Mouse (Mus musculus): ENCODE results near the gene Zfp697.

Gene Zfp697

DNA sequence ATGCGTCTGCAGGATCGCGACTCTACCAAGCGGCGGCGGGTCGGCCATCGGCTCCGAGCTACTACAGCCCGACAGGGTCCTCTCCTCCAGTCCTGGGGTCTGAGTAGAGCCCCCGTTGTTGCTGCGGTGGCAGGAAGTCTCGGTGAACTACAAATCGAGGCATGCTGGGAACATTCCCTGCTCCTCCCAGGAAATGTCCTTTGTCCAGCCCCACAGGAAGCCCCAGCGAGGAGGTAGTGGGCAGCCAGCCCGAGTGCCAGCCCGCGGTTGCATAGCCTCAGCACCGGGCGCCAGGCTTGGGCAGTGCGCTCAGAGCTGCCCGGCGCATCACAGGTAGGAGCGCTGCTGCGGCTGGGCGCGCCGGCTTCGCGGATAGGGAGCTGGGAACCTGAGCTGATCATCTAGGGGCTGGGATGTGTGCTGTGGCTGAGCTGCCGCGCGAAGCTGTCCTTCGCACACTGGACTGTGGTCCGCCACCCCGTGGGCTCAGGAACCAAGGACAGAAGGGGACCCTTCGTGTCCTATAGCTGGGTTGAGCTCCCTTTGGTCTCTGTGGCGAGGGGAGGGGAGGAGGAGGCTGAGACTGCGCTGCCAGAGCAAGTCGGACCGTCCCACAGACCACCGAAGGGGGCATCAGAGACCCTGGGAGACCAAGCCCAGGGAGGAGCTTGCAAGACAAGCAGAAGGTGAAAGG lies at the start of gene Zfp697:
TSS of gene Zfp697 (plus strand) at position 216 of the 694 bp plus-strand sequence.
- DNase-seq, result peak; percentile 81

DNA sequence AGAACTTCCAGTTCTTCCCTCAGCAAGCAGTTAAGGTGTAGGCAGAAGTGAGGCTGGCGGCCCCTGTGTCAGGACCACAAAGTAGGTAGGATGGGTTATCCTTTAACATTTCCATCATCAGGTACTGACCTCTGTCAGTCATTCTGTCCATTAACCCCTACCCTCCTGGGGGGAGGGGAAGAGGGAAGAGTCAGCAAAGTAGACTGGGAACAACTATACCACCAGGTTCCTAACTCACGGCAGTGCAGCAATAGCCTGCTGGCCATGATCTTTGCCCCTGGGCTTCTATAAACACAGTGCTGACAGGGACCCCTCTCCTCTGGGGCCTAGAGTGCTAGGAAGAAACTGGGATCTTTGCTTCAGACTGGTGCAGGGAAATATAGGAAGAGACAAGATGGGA lies 48.3 kb upstream of the Zfp697 start:
- DNase-seq, result no peak

DNA sequence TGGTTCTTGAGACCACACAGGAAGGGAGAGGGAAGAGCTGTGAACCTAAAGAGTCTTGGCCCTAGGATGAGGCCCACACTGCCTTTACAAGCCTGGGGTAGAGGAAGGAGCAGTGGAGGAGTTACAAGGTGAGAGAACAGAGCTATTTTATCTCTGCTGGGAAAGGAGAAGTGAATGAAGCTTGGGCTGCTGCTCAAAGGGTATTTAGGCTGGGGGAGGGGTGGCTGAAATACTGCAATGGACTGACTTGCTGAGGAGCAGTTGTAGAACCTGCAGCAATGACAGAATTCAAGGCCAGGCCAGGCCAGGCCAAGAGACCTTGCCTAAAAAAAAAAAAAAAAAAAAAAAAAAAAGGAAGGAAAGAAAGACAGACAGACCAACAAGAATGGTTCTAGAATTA lies 46.9 kb upstream of the Zfp697 start:
- no peak for DNase-seq

DNA sequence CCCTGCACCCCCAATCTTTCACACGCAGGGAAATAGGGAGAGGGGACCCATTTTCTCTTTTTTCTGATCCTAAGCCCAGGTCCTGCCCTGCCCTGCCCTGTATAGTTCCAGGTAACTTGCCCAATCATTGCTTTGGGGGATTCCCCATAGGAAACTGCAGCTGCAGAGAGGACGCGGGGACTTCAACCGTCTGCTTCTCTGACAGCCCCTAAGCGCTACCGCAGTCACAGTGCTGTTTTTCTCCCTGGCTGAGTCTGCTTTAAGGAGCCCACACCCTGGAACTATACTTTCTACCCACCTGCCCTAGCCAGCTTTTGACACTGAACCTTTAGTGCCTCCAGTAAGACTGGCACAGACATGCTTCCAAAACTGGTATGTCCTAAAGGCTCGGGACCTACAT lies 46.4 kb upstream of the Zfp697 start:
- DNase-seq, result no peak

DNA sequence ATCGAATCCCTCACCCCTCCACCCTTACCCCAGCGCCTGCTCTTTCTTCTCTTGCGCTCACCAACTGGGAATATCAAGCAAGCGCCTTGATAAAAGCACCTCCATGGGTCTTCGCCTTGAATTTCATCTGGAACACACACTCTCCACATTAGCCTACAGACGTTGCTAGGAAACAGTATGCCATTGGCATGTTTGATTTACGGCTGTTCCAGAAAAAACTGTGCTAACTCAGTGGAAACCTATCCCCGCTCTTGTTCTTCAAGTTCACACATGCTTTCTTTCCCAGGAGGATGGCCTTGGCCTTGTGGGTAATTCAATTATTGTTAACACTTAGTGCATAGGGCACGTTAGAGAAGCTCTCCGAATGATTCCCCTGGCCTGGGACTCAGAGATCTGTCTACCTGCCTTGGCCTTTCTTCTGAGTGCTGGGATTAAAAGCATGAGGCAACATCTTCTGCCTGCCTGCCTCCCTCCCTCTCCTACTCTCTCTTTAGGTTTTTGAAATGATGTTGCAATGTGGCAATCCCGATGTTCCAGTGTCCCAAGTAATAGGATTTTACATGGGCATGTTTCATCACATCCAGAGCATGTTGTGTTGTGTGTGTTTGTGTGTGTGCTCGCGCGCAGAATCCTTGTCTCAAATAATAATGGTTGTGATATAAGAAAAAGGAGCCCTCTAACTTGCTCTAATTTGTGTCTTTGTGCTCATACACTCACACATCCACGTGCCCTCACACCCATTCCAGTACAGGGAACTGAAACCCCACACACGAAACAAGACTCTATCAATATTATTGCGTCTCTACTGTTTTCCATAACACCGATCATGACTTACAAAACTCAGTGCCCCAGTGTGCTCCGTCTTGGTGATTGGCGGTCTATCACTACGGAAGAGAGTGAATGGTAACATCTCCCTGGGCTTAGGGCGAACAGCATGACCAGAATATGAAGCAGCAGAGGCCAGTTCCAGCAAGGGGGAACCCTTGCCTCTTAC lies 45.3 kb upstream of the Zfp697 start:
- no peak for DNase-seq

- DNase-seq, result peak; percentile 23
These were observed 43.6 kb upstream of the Zfp697 start for GRCm38 (mm10) chr3:98338584-98339041.

DNA sequence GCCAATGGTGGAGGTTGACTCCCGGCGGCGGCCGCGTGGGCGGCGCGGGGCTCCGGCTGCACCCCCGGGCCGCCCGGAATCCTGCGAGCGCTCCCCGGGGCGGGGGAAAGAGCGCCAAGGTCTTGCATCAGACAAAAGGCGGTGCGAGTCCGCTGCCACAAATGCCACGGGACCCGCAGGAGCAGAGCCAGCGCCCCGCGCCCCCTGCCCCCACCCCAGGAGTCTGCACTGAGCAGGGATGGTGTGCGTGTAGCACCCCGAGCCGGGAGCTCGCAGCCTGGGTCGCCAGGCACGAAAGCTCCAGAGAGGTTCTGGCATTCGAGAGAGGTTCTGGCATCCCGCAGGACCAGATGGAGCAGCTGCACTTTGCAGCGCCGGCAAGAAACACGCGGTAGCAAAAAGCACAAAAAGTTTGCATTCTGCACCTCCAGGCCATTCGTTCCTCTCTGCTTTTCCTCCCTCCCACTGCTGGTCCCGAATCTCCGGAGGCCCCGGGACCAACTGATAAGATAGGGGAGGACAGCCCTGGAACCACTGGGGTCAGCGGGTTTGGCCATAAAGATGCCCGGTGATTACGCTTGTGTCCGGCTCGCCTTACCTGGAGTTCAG lies 43.1 kb upstream of the Zfp697 start:
- DNase-seq, result peak; percentile 45

GRCm38 (mm10) chr3:98339706-98340109 lies 42.6 kb upstream of the Zfp697 start, which contains the start of gene Phgdh:
Phgdh (minus strand) TSS chr3:98339990.
- peak; percentile 49 for DNase-seq

DNA sequence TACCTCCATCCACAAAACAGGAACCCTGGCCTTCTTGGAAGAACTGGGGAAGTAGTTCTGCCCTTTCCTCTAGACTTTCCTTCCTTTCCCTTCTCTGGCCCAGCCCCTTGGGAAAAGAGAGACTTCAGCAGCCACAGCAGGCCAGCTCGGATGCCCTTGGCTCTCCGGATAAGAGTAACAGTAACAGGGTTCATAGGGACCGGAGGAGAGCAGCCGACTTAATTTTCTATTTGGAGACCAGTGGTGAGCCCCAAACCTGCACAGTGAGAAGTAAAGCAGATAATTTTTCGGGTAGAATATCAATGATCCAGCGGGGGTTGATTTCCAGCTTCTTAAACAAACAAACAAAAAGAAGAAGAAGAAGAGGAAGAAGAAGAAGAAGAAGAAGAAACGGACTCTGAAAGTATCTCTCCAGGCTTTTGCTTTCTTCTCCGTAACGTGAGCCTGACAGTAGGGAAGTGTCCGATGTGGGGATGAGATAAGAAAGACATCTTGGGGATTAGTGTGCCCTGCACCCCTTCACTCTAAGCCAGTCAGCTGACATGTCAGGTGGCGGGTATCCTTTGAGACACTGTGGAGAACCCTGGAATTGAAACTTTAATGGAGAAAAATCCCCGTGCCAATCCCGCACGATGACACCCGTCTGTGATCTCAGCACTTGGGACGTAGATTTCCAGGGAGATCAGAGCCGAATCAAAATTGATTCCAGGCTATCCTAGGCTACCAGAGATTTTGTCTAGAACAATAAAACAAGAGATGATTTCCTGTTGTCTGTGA lies 41.3 kb upstream of the Zfp697 start:
- DNase-seq, result no peak

DNA sequence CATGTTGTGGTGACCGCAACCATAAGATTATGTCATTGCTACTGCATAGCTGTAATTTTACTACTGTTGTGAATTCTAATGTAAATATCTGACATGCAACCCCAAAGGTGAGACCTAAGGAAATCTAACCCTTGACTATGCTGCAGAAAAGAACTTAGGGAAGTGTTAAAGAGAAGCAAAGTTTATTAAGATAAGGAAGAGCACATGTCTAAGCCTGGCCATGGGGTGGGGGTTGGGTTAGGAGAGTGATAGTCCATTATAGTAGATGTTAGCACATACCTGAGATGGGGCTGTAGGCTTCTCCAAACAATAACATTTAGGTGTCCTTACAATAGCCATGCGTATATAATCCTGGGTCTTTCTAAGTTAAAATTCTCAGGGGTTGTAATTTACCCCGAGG lies 39.0 kb upstream of the Zfp697 start:
- DNase-seq, result no peak

GRCm38 (mm10) chr3:98348106-98348505 lies 34.2 kb upstream of the Zfp697 start:
- no peak for DNase-seq

DNA sequence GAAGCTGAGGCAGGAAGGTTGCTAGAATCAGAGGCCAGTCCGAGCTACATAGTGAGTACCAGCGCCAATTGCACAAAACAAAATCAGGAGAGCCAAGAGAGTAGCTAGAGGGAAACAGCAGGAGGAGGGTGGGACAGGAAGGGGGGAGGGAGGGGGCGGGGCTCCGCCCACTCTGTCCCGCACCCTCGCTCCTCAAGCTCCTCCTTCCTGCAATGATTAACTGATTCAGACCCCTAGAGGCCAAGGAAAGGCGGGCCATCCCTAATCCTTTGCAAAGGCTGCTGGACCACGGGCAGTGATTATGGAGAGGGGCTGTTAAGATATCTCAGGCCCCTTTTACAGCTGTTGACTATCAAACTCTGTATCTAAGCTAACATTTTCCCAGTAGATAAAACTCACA lies 33.6 kb upstream of the Zfp697 start:
- DNase-seq, result no peak

GRCm38 (mm10) chr3:98353892-98354291 lies 28.4 kb upstream of the Zfp697 start:
- peak; percentile 86 for DNase-seq

DNA sequence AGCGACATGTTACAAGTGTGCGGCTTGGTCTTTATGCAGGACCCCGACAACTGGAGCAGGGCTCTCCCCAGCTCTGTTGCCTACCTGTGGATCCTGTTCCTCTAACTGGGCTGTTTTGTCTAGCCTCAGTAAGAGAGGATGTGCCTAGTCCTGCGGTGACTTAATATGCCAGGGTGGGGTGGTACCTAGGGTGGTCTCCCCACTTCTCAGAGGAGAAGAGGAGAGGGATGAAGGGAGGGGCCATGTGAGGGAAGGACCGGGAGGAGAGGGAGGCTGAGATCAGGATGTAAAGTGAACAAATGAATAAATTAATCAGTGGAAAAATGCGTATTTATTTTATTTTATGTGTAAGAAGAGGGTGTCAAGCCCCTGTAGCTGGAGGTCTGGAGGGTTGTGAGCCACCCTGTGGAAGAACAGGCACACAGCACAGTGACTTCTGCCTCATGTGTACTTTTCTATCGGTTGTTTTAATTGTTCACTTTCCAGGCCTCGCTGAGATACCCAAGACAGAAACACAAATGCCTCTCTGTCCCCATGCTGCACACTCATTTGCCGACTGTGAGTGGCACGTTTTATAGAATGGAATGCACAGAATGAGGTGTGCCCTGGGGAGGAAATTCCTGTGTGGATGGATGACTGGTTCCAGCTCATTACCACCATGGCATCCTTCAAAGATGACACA lies 26.8 kb upstream of the Zfp697 start:
- no peak for DNase-seq

- no peak for DNase-seq
These were observed 26.3 kb upstream of the Zfp697 start for GRCm38 (mm10) chr3:98356026-98356365.

DNA sequence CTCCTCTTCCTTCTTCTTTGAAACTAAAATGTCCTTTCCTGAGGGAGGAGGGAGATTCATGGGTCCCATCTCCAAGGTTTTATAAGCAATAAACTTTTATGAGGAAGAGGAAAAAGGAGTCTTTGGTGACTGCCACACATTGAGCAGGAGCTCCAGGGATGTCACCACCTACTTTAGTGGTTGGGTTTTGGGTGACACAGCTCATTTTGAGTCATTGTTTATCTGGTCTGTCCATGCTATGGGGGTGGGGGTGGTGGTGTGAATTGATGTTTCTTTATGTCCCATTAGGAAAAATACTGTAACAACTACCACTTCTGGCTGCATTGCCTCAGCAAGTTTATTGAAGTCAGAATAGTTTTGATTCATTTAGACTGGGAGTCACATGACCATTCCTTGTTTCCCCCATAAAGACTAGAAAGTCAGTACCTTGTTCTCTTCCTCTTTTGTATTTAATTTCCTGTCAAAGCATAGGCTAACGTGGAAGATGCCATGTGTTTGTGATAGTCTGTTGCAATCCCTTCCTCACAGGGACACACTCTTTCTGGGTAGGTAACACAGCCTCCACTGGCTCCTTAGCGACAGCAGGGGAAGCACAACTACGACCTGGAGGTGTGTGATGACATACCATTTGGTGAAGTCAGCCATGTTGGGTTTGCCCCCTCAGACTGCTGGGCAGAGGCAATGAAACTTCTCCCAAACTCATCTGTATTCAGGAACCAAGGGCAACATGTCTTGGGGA lies 25.5 kb upstream of the Zfp697 start:
- DNase-seq, result no peak

DNA sequence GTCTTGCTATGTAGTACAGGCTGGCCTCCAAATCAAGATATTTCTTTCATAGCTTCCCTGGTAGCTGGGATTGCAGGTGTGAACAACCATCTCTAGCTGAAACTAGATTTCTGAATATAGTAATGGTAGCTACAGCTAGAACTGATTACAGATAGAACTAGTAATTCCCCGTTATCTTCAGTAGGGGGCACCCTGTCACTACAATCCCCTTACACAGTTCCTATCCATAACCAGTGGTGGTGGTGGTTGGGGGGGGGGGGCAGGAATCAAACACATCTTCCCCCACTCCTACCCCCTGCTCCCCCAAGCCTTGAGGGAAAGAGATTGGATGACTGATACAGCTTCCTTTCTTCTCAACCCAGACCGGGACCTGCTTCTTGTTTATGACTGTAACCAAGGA lies 19.5 kb upstream of the Zfp697 start:
- DNase-seq, result no peak

DNA sequence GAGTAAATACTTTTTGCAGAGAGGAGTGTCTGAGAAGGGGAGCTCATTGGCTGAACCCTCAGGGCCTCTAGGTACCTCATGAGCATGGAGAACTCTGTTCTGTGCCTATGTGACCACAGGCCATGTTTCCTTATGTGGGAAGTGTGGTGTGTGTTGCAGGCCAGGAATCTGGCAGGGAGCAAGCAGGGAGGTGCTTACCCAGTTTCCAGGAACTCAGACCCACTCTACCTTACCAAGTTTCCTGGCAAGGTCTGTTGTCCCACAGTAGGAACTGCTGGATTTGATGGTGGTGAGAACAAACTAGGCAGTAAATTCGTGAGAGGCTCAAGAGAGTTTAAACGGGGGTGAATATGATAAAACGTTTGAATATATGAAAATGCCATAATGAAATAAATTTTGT lies 16.2 kb upstream of the Zfp697 start:
- no peak for DNase-seq

DNA sequence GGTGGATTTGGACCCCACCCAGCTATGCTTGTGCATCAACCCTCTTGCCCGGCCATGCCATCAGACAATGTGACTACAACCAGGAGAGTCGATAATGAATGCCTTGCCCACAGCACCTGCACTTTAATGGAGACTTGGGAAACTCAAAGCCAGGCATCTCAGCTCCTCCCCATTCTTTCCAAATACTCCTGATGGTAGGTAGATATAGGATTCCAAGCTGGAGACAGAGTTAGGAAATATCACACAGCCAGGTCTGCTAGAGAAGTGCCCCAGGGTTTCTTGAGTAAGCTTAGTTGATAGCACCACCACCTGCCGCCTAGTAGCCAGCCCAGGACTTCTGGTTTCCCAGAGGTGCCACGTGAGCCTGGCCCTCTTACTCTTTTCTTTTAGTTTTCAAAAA lies 15.4 kb upstream of the Zfp697 start:
- no peak for DNase-seq

DNA sequence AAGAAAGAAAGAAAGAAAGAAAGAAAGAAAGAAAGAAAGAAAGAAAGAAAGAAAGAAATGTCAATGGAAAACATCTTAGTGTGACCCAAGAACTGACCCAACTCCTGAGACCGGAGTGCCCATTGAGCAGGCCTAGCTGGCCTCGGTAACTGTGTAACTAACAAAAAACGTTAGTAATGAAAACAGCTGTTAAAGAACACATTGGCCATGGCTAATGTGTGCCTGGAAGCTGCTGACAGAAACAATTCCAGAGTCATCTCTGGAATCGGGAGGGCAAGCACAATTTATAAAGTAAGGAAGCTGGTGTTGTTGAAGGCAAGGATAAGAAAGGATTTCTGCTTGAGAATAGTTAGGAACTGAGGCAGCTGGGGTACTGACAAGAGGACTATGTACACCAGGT lies 14.0 kb upstream of the Zfp697 start:
- DNase-seq, result no peak

DNA sequence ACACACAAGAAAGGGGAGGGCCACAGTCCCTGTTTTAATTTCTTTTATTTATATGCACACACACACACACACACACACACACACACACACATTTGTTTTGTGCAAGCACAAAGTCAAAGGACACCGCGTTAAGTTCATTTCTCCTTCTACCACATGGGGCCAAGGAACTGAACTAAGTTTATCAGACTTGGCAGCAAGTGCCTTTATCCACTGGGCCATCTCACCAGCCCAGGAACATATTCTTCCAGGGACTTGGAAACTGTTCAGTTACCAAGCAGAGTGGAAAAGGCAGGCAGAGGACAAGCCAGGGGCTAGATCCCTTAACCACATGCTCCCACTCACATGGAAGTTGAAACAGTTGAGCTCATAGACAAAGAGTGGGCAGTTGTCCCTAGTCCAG lies 13.5 kb upstream of the Zfp697 start:
- DNase-seq, result no peak
